Mouse (Mus musculus) kidney, adult 2 months (tissue): ENCODE results near the gene Fbxl8.

Experiments used
- CTCF ChIP-seq: fragments of 200-500 bp; conservative IDR thresholded peaks from 2 replicates; pipeline ENCODE4 v1.5.1; 2011; ENCODE audit warnings: low read depth, mild to moderate bottlenecking, control low read depth, low read length, moderate library complexity, mixed read lengths; ENCODE audit not compliant: insufficient read depth, insufficient read length
- POLR2A ChIP-seq: fragments of 200-500 bp; IDR thresholded peaks from one replicate; pipeline ENCODE4 v1.6.1; 2011; ENCODE audit warnings: low read depth, low read length, control low read depth

- peak; percentile 54 for TF ChIP-seq POLR2A
- TF ChIP-seq CTCF, result no peak
Measured at GRCm38 (mm10) chr8:105264024-105264982, at the start of gene Fbxl8, which contains the start of gene Tradd.
